Mouse (Mus musculus): ENCODE data around the gene Pcgf2. TPM values are rescaled to one million over a fixed set of nuclear protein-coding genes. Genes with fewer than 3 reads are reported as not detected.

Gene Pcgf2
- polyA plus RNA-seq (2014; fragmentation: Illumina TruSeq; extraction: RNeasy Lipid Tissue Mini Kit (QIAGEN cat#74804); ENCODE audit: low read depth, low replicate concordance): 0.76 TPM

GRCm38 (mm10) chr11:97700003-97700745 lies at the start of gene Pcgf2:
Gene Pcgf2, minus strand, starts transcription at chr11:97700497.

GRCm38 (mm10) chr11:97744063-97744717 lies 43.9 kb upstream of the Pcgf2 start, which contains the start of gene Pip4k2b:
Gene Pip4k2b, minus strand, starts transcription at chr11:97744704.

DNA sequence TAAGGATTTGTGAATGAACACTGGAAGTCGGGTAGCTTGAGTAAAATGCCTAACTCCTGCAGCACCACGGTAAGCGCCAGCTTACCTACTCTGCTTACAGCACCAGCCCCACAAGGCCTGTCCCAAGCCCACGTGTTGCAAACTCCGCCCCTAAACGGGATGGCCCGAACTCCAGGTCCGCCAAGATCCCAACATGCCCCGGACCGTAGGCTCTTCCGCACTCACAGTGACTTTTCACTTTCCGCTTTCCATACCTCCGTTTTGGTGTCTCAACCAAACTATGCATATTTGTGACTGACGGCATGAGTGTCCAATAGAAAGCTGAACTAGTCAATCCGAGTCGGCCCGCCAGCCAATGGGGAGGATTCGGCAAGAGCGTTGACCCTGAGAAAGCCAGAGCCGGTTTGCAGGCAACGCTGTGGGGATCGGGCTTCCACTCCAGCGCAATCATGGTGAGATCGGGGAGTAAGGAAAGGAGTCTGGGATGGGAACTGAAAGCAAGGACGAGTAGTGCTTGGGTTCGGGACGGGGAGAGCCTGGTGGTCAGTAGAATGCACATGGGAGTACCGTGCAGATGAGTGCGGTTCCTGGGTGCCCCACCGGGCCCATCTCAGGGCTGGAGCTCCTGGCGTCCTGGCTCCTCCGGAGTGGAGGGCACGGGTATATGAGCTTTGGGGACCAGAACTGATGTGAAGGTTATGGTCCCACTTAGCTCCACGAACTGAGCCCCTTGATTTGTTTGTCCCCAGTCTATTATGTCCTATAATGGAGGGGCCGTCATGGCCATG lies 2.9 kb upstream of the Pcgf2 start, which contains the start of gene Psmb3:
Gene Psmb3, plus strand, starts transcription at position 361 of the 788 bp plus-strand sequence.

DNA sequence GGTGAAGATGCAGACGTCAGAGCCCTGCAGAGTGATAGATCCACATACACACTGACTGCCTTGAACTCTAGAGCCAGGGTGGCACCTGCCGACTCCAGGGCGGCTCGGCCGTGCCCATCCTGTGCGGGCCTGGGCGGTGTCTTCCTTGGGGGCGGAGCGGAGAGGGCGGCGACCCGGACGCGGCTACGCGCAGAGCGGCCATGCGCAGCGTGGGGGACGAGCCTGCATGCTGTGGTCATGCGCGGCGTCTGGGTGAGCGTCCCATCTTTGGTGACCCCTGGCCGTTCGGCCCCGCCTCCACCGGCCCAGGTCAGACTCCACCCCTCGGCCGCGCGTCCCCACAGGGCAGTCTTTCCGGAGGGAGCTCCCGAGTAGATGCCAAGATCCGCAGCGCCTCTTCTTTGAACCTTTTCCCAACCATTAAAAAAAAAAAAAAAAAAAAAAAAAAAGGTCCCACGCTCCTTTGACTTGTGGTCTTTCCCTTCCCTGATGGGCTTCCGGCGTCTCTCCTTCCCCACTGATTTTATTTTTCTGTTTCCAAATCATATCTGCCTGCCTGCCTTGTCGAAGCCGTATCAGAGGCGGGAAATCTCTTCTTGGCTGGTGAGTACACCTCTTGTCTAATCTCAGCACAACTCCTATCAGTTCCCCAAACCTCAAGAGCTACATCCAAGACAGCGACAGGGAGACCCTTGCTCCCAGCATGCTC lies 14.5 kb downstream of the Pcgf2 start, which contains the start of gene Cisd3:
Gene Cisd3, plus strand, starts transcription at position 214 of the 709 bp plus-strand sequence.

GRCm38 (mm10) chr11:97662893-97663527 lies 37.3 kb downstream of the Pcgf2 start, which contains the start of gene Mllt6:
Gene Mllt6, plus strand, starts transcription at chr11:97663414.

Other genes with a start within 250 kb of the Pcgf2 start
- gene 4933428G20Rik, start 200.2 kb downstream of the Pcgf2 start, polyA plus RNA-seq (2014; fragmentation: Illumina TruSeq; extraction: RNeasy Lipid Tissue Mini Kit (QIAGEN cat#74804); ENCODE audit: low read depth, low replicate concordance): 3.6 TPM
- gene Srcin1, start 124.3 kb downstream of the Pcgf2 start, polyA plus RNA-seq (2014; fragmentation: Illumina TruSeq; extraction: RNeasy Lipid Tissue Mini Kit (QIAGEN cat#74804); ENCODE audit: low read depth, low replicate concordance): 0.73 TPM
- gene Epop, start 70.8 kb downstream of the Pcgf2 start, polyA plus RNA-seq (2014; fragmentation: Illumina TruSeq; extraction: RNeasy Lipid Tissue Mini Kit (QIAGEN cat#74804); ENCODE audit: low read depth, low replicate concordance): not detected
- gene Mllt6, start 37.1 kb downstream of the Pcgf2 start, polyA plus RNA-seq (2014; fragmentation: Illumina TruSeq; extraction: RNeasy Lipid Tissue Mini Kit (QIAGEN cat#74804); ENCODE audit: low read depth, low replicate concordance): 2.0 TPM
- gene Cisd3, start 14.7 kb downstream of the Pcgf2 start, polyA plus RNA-seq (2014; fragmentation: Illumina TruSeq; extraction: RNeasy Lipid Tissue Mini Kit (QIAGEN cat#74804); ENCODE audit: low read depth, low replicate concordance): 2.2 TPM
- gene Psmb3, start 2.9 kb upstream of the Pcgf2 start, polyA plus RNA-seq (2014; fragmentation: Illumina TruSeq; extraction: RNeasy Lipid Tissue Mini Kit (QIAGEN cat#74804); ENCODE audit: low read depth, low replicate concordance): 7.3 TPM
- 1.6 TPM for gene Pip4k2b, start 44.2 kb upstream of the Pcgf2 start, polyA plus RNA-seq (2014; fragmentation: Illumina TruSeq; extraction: RNeasy Lipid Tissue Mini Kit (QIAGEN cat#74804); ENCODE audit: low read depth, low replicate concordance)
- 8.3 TPM for gene Cwc25, start 66.1 kb upstream of the Pcgf2 start, polyA plus RNA-seq (2014; fragmentation: Illumina TruSeq; extraction: RNeasy Lipid Tissue Mini Kit (QIAGEN cat#74804); ENCODE audit: low read depth, low replicate concordance)
- 13.8 TPM for gene 1700001P01Rik, start 75.4 kb upstream of the Pcgf2 start, polyA plus RNA-seq (2014; fragmentation: Illumina TruSeq; extraction: RNeasy Lipid Tissue Mini Kit (QIAGEN cat#74804); ENCODE audit: low read depth, low replicate concordance)
- gene Rpl23, start 81.9 kb upstream of the Pcgf2 start, polyA plus RNA-seq (2014; fragmentation: Illumina TruSeq; extraction: RNeasy Lipid Tissue Mini Kit (QIAGEN cat#74804); ENCODE audit: low read depth, low replicate concordance): 677 TPM
- gene Lasp1, start 98.5 kb upstream of the Pcgf2 start, polyA plus RNA-seq (2014; fragmentation: Illumina TruSeq; extraction: RNeasy Lipid Tissue Mini Kit (QIAGEN cat#74804); ENCODE audit: low read depth, low replicate concordance): 8.6 TPM
- gene B230217C12Rik, start 140.3 kb upstream of the Pcgf2 start, polyA plus RNA-seq (2014; fragmentation: Illumina TruSeq; extraction: RNeasy Lipid Tissue Mini Kit (QIAGEN cat#74804); ENCODE audit: low read depth, low replicate concordance): 3.0 TPM
- 34.0 TPM for gene Fbxo47, start 183.7 kb upstream of the Pcgf2 start, polyA plus RNA-seq (2014; fragmentation: Illumina TruSeq; extraction: RNeasy Lipid Tissue Mini Kit (QIAGEN cat#74804); ENCODE audit: low read depth, low replicate concordance)

Measured in testis, adult 10 weeks (tissue).